Mouse (Mus musculus): ENCODE results near the gene Dppa1.

- TF ChIP-seq USF1 (IDR thresholded peaks at IDR 0.05; ENCODE audit: low read depth, low read length) = no peak
- TF ChIP-seq GABPA (IDR thresholded peaks at IDR 0.05; ENCODE audit: low read depth, low read length) = no peak
- TF ChIP-seq BHLHE40 (IDR thresholded peaks at IDR 0.05; ENCODE audit: borderline replicate concordance, low read depth, low read length) = no peak
- TF ChIP-seq POLR2A (IDR thresholded peaks at IDR 0.05; ENCODE audit: control insufficient read depth in 1 of 2, insufficient read depth in 1 of 2, low read depth in 1 of 2, low read length in 2 of 2, poor library complexity in 1 of 2) = no peak
- no peak for TF ChIP-seq EP300 (IDR thresholded peaks at IDR 0.05; ENCODE audit: low read depth in 1 of 2, low read length in 2 of 2)
- no peak for TF ChIP-seq RCOR1 (IDR thresholded peaks at IDR 0.05; ENCODE audit: low read depth, low read length)
- TF ChIP-seq NRF1 (IDR thresholded peaks at IDR 0.05; ENCODE audit: insufficient read depth, low read depth, low read length, poor library complexity, severe bottlenecking) = no peak
- no peak for TF ChIP-seq CTCF (IDR thresholded peaks at IDR 0.05 in 2 of 3, conservative IDR thresholded peaks at IDR 0.05 in 1 of 3; ENCODE audit: control insufficient read depth in 1 of 3, insufficient read depth in 1 of 3, low read depth in 2 of 3, low read length in 3 of 3, poor library complexity in 1 of 3, severe bottlenecking in 1 of 3)
- no peak for TF ChIP-seq TAL1 (IDR thresholded peaks at IDR 0.05; ENCODE audit: low read length)
Measured at GRCm38 (mm10) chr11:46652476-46652875, 23.4 kb upstream of the Dppa1 start.

Measured in MEL (cell line).